Mouse (Mus musculus) T-cell, adult 2 months (primary cell): ENCODE measurements around the gene Cdv3.
"Not testable (repeated sequence)": the region's sequence is repeated elsewhere in the genome, so short reads cannot be mapped to it uniquely, and the experiment has no call there.

Experiments
- DNase-seq: peaks from one replicate; pipeline ENCODE4 v3.0.0; 2022; ENCODE audit warnings: low spot score

Cdv3 gene

GRCm38 (mm10) chr9:103372271-103373010 lies 6.8 kb upstream of the Cdv3 start:
- no peak for DNase-seq

GRCm38 (mm10) chr9:103369951-103370350 lies 4.3 kb upstream of the Cdv3 start:
- DNase-seq, result no peak

- DNase-seq, result no peak
Observed at GRCm38 (mm10) chr9:103366356-103366755, 716 bp upstream of the Cdv3 start.

- peak; percentile 41 for DNase-seq
Observed at GRCm38 (mm10) chr9:103364601-103365289, 895 bp downstream of the Cdv3 start.

GRCm38 (mm10) chr9:103363730-103364417 lies 1.8 kb downstream of the Cdv3 start:
- peak; percentile 15 for DNase-seq

GRCm38 (mm10) chr9:103363088-103363487 lies 2.6 kb downstream of the Cdv3 start:
- no peak for DNase-seq

- DNase-seq, result no peak
Observed at GRCm38 (mm10) chr9:103360642-103361041, 5.0 kb downstream of the Cdv3 start.

GRCm38 (mm10) chr9:103358545-103358944 lies 7.1 kb downstream of the Cdv3 start:
- no peak for DNase-seq

- no peak for DNase-seq
Observed at GRCm38 (mm10) chr9:103357893-103358292, 7.7 kb downstream of the Cdv3 start.

GRCm38 (mm10) chr9:103353500-103354260 lies 12.0 kb downstream of the Cdv3 start:
- not testable (repeated sequence) for DNase-seq

- no peak for DNase-seq
Observed at GRCm38 (mm10) chr9:103348791-103349190, 16.8 kb downstream of the Cdv3 start.

- DNase-seq, result no peak
Observed at GRCm38 (mm10) chr9:103347996-103348490, 17.6 kb downstream of the Cdv3 start.

- DNase-seq, result no peak
Observed at GRCm38 (mm10) chr9:103347045-103347444, 18.6 kb downstream of the Cdv3 start.

GRCm38 (mm10) chr9:103336912-103337311 lies 28.7 kb downstream of the Cdv3 start:
- DNase-seq, result peak; percentile 6

- no peak for DNase-seq
Observed at GRCm38 (mm10) chr9:103332663-103333062, 33.0 kb downstream of the Cdv3 start.

GRCm38 (mm10) chr9:103326449-103326848 lies 39.2 kb downstream of the Cdv3 start:
- DNase-seq, result no peak

- no peak for DNase-seq
Observed at GRCm38 (mm10) chr9:103324678-103325077, 41.0 kb downstream of the Cdv3 start.

GRCm38 (mm10) chr9:103309832-103310231 lies 55.8 kb downstream of the Cdv3 start:
- no peak for DNase-seq

- DNase-seq, result no peak
Observed at GRCm38 (mm10) chr9:103305332-103306041, 60.2 kb downstream of the Cdv3 start.

- DNase-seq, result peak; percentile 92
Observed at GRCm38 (mm10) chr9:103304927-103305326, 60.7 kb downstream of the Cdv3 start, which contains the start of the genes 1300017J02Rik and Topbp1. 1300017J02Rik (minus strand) TSS chr9:103305082. Topbp1 (plus strand) TSS chr9:103305215.
